Mouse (Mus musculus) stomach, embryonic 15.5 days (tissue): ENCODE measurements around the gene Kxd1. TPM values are rescaled to one million over a fixed set of nuclear protein-coding genes. Genes with fewer than 3 reads are reported as not detected.

ENCODE experiments used
- ATAC-seq: fragments of 200-750 bp; cut with Nextera tagmentation; 2 replicates; pipeline ENCODE4 v1.8.0; 2017; ENCODE audit warnings: low read depth, moderate number of reproducible peaks, moderate TSS enrichment; ENCODE audit not compliant: insufficient read depth, low FRiP score
- H3K27ac ChIP-seq: fragments of 300-500 bp; sonication (generic); 2 replicates; pipeline ENCODE4 v1.5.1; 2015; ENCODE audit warnings: mild to moderate bottlenecking, inconsistent platforms
- H3K27me3 ChIP-seq: fragments of 300-500 bp; sonication (generic); replicated peaks from 2 replicates; pipeline ENCODE4 v1.6.1; 2015; ENCODE audit warnings: inconsistent platforms
- H3K36me3 ChIP-seq: fragments of 300-500 bp; sonication (generic); 2 replicates; pipeline ENCODE4 v1.6.1; 2015; ENCODE audit warnings: inconsistent platforms
- H3K4me1 ChIP-seq: fragments of 300-500 bp; sonication (generic); 2 replicates; pipeline ENCODE4 v1.6.1; 2015; ENCODE audit warnings: inconsistent platforms
- H3K4me2 ChIP-seq: fragments of 300-500 bp; sonication (generic); 2 replicates; pipeline ENCODE4 v1.6.1; 2015; ENCODE audit warnings: mild to moderate bottlenecking, inconsistent platforms
- H3K4me3 ChIP-seq: fragments of 300-500 bp; sonication (generic); replicated peaks from 2 replicates; pipeline ENCODE4 v1.5.1; 2015; ENCODE audit warnings: inconsistent platforms
- H3K9ac ChIP-seq: fragments of 300-500 bp; sonication (generic); 2 replicates; pipeline ENCODE4 v1.6.1; 2015; ENCODE audit warnings: inconsistent platforms
- H3K9me3 ChIP-seq: fragments of 300-500 bp; sonication (generic); 2 replicates; pipeline ENCODE4 v1.6.1; 2016; ENCODE audit warnings: inconsistent platforms
- WGBS: fragments of 180-500 bp; shearing (Covaris S2); methylation state at CpG from one replicate; pipeline ENCODE4 v1.1.7; 2015; 5-methylcytosine and 5-hydroxymethylcytosine counted together
- polyA plus RNA-seq: library from polyadenylated mRNA; unstranded; fragments of >200 nt; fragmentation: Nextera tagmentation; extraction: Ambion mirVana; gene quantifications from 2 replicates; pipeline ENCODE4 v1.2.1, GENCODE M21; 2015

The Kxd1 gene
- polyA plus RNA-seq, 1 experiment from 2014 or later: 58.5 TPM

DNA sequence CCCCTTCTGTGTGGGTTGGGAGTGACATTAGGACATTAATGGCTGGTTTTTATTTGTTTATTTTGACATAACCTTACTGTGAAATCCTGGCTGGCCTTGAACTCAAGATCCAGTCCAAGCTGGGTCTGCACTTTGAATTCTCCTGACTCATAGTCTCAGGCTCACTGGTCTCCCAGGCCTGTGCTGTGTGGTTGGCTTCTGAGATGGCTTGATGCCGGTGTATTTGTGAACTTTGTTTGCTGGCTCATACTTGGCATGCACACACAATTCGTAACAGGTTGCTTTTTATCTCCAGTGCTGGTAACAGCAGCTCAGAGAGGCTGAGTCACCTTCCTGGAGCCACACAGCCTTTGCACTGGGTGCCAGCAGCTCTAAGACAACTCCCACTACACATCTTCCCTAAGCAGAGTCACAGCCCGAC, 2.0 kb upstream of the Kxd1 start:
- no peak overlapping the region for H3K4me2 ChIP-seq
- H3K9ac ChIP-seq: no peak overlapping the region
- H3K4me3 ChIP-seq: no peak overlapping the region
- no peaks in the 10 kb centered on the region for H3K27me3 ChIP-seq
- H3K27ac ChIP-seq: no peak overlapping the region
- H3K4me1 ChIP-seq: peaks cover 19% of the 10 kb centered on the region; the same call in 1 of the 2 replicates
- H3K9me3 ChIP-seq: no peaks in the 10 kb centered on the region
- peaks cover 36% of the 10 kb centered on the region for H3K36me3 ChIP-seq
- 91% methylated on average over 3 of the region's 3 CpGs for WGBS
- no peak for ATAC-seq

DNA sequence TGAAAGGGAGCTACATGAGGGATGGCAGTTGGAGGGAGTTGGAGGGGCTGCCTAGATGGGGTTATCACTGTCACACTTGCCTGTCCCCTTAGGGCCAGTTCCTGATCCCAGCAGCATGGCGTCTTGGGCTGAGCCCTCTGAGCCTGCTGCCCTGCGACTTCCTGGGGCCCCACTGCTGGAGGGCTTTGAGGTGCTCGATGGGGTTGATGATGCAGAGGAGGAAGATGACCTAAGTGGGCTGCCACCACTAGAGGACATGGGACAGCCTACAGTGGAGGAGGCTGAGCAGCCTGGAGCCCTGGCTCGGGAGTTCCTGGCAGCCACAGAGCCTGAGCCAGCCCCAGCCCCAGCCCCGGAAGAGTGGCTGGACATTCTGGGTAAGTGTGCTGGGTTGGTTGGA, 1.5 kb upstream of the Kxd1 start:
- Histone ChIP-seq H3K9ac (no peak overlapping the region), H3K27ac (no peak overlapping the region), H3K27me3 (no peaks in the 10 kb centered on the region), H3K4me1 (peaks cover 19% of the 10 kb centered on the region; the same call in 1 of the 2 replicates), H3K4me3 (no peak overlapping the region; the same call in 1 of the 2 replicates), H3K4me2 (peak overlapping the region; percentile 10; the same call in 1 of the 2 replicates), H3K36me3 (peaks cover 32% of the 10 kb centered on the region), H3K9me3 (no peaks in the 10 kb centered on the region)
- no peak for ATAC-seq
- WGBS: 79% methylated on average over 5 of the region's 5 CpGs

DNA sequence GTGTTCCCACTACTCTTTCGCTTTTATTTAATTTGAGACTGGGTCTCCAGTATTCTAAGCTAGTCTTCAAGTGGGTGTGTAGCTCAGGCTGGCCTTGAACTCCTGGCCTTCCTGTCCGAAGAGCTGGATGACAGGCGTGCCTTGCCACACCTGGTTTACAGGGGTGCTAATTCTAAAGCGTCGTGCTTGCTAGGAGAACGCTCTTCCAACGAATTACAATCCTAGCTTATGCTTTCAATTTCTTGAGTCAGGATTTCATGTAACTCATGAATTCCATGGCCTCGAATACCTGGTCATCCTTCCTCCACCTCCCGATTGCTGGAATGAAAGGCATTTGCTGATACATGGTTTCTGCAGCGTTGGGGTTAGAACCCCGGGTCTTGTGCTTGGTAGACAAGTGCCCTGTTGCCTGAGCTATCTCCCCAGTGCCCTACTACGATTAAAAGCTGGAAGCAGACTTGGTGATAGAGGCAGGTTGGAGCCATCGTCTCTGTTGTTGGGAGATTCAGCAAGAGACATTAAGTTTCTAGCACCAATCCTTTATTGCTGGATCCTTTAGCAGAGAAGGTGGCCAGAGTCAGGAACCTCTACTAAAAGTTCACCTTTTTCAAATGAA, 534 bp upstream of the Kxd1 start:
- WGBS: 23% methylated on average over 13 of the region's 13 CpGs
- H3K36me3 ChIP-seq: peaks cover 25% of the 10 kb centered on the region
- ATAC-seq: no peak

DNA sequence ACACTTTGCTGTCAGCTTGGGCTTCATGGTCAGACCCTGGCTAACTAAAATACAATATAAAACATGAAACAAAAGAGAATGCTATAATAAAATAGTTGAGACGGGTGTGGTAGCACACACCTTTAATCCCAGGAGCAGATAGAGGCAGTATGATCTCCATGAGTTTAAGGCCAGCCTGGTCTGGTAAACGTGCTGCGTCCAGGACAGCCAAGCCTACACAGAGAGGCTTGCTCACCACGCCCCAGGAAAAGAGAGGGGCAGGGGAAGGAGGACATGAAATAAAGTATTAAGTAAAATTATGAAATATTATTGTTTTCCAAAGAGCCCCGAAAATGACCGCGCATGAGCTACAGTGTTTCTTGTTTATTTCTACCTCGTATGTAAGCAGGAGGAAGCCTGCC, 645 bp downstream of the Kxd1 start:
- Histone ChIP-seq H3K4me2 (peak overlapping the region; percentile 68), H3K4me1 (peaks cover 29% of the 10 kb centered on the region), H3K9ac (peak overlapping the region; percentile 92; the same call in 1 of the 2 replicates), H3K36me3 (peaks cover 14% of the 10 kb centered on the region), H3K27ac (peak overlapping the region; percentile 90), H3K9me3 (no peaks in the 10 kb centered on the region), H3K27me3 (no peaks in the 10 kb centered on the region), H3K4me3 (peak overlapping the region; percentile 89)
- 2% methylated on average over 8 of the region's 8 CpGs for whole genome bisulfite sequencing
- ATAC-seq: no peak

More for the DNA sequence above, 534 bp upstream of the Kxd1 start:
- Histone ChIP-seq H3K27me3 (no peaks in the 10 kb centered on the region), H3K4me3 (peak overlapping the region; percentile 89), H3K27ac (peak overlapping the region; percentile 90), H3K9ac (peak overlapping the region; percentile 92), H3K4me1 (peaks cover 24% of the 10 kb centered on the region), H3K4me2 (peak overlapping the region; percentile 68), H3K9me3 (no peaks in the 10 kb centered on the region)

DNA sequence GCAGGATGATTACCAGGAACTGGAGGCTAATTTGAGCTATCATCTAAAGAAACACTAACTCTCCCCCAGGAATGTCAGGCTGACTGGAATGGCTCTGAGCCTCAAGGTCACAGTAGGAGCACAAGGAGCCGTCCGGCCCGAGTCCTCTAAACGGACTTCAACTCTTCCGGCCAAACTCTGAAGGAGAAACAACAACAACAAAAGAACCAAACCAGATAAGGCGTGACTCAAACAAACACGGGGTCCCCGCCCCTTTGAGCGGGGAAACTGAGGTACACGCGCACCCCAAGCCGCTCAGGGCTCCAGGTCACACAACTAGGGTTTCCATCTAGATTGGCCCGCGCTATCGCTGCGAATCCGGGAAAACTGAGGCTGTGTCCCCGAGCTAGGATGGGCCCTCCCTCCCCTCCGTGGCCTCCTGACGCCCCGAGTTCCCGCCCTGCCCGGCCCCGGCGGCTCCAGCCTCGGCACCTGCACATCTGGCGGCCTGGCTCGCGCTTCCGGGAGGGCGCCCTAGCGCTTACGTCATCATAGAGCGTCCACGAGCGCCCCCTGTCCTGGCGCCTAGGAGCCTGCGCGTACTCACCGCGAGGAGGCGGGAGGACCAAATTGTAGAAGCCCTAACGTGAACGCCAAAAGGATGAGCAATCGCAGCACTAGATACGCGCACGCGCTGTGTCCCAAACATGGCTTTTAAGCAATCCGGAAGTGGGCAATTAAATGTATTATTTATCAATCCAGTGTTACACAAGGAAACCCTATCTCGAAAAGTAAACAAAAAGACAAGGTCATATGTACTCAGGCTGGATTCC, 5.0 kb downstream of the Kxd1 start:
- no peaks in the 10 kb centered on the region for H3K9me3 ChIP-seq
- peaks cover 18% of the 10 kb centered on the region for H3K4me1 ChIP-seq
- WGBS: under 1% methylated on average over 51 of the region's 51 CpGs
- peak overlapping the region; percentile 91 for H3K27ac ChIP-seq
- H3K27me3 ChIP-seq: no peaks in the 10 kb centered on the region
- H3K9ac ChIP-seq: peak overlapping the region; percentile 40
- H3K36me3 ChIP-seq: 0 out of 2 replicates have a peak, but pooled peaks cover 5% of the 10 kb centered on the region
- peak; percentile 80 for ATAC-seq
- peak overlapping the region; percentile 57 for H3K4me3 ChIP-seq
- peak overlapping the region; percentile 71 for H3K4me2 ChIP-seq

DNA sequence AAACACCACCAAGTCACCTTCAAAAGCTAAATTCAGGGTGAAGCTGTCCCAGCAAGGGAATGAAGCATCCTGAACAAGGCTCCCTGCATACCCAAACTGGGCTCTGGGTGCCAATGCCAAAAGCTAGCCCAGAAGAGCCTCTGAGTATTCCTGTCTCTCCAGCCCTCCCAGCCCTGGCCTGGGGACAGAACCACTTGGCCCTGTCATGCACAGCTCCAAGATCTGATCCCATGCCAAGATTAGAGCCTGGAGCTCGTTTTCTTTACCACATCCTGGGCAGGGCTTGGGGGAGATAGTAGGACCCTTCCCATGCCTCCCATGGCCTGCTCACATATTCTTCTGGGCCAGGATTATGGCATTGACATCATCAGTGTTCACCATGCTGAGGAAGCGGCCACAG, 8.2 kb downstream of the Kxd1 start:
- 65% methylated on average over 2 of the region's 2 CpGs for WGBS
- Histone ChIP-seq H3K27me3 (no peaks in the 10 kb centered on the region), H3K27ac (no peak overlapping the region), H3K4me2 (no peak overlapping the region), H3K4me3 (no peak overlapping the region), H3K9me3 (no peaks in the 10 kb centered on the region), H3K9ac (no peak overlapping the region), H3K36me3 (0 out of 2 replicates have a peak, but pooled peaks cover 9% of the 10 kb centered on the region), H3K4me1 (peaks cover 12% of the 10 kb centered on the region)
- no peak for ATAC-seq

DNA sequence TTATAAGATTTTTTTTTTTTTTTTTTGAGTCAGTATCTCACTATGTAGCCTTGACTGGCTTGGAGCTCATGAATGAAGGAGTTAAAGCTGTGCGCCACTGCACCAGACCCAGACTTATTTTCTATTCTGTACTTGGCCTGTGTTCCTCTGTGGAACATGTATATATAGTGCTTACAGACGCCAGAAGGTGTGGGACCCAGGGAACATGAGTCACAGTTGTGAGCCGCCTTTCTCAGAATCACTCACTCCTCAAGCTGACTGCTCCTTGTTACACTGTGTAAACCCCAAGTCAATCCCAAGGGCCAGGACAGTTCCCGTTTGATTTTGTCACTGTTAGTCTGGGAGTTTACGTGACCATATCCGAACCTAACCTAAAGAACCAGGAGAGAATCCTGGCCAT, 8.7 kb downstream of the Kxd1 start:
- no peak for ATAC-seq
- Histone ChIP-seq H3K4me1 (peaks cover 12% of the 10 kb centered on the region), H3K4me2 (no peak overlapping the region), H3K4me3 (no peak overlapping the region), H3K36me3 (0 out of 2 replicates have a peak, but pooled peaks cover 9% of the 10 kb centered on the region), H3K9ac (no peak overlapping the region), H3K27me3 (no peaks in the 10 kb centered on the region), H3K9me3 (no peaks in the 10 kb centered on the region), H3K27ac (no peak overlapping the region)
- 87% methylated on average over 6 of the region's 6 CpGs for whole genome bisulfite sequencing

DNA sequence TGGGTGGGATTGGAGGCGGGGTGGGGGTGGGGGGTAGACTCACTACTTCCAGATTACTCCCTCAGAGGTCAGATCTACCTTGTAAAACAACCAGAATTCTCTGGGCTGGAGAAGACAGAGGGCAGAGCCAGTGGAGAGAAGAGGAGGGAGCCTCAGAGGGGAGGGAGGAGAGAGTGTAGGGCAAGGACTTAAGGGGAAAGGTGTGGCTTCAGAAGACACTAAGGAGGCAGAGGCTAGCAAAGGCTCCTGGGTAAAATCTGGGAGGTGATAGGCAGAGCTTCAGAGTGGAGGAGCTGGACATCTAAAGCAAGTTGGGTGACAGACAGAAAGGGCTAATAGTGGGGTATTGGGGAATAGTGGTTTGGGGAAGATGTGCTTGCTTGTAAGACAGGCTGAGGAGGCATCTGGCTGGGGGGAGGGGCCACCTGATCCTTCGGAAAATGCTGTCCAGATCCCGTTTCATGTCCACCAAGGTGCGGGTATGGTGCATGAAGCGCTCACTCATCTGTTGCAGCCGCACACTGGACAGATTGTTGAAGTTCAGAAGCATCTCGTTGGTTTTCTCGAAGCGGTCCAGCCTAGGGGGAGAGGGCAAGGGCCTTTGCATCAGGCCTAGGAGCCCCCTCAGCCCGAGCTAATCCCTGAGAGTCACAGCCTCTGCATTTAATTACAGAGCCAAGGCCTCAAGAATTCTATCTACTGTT, 9.7 kb downstream of the Kxd1 start:
- H3K4me1 ChIP-seq: 0 out of 2 replicates have a peak, but pooled peaks cover 8% of the 10 kb centered on the region
- no peaks in the 10 kb centered on the region for H3K27me3 ChIP-seq
- no peak overlapping the region for H3K4me3 ChIP-seq
- no peak overlapping the region for H3K27ac ChIP-seq
- peaks cover 13% of the 10 kb centered on the region; the same call in 1 of the 2 replicates for H3K36me3 ChIP-seq
- 71% methylated on average over 10 of the region's 10 CpGs for WGBS
- no peaks in the 10 kb centered on the region for H3K9me3 ChIP-seq
- H3K4me2 ChIP-seq: no peak overlapping the region
- no peak for ATAC-seq
- no peak overlapping the region for H3K9ac ChIP-seq

DNA sequence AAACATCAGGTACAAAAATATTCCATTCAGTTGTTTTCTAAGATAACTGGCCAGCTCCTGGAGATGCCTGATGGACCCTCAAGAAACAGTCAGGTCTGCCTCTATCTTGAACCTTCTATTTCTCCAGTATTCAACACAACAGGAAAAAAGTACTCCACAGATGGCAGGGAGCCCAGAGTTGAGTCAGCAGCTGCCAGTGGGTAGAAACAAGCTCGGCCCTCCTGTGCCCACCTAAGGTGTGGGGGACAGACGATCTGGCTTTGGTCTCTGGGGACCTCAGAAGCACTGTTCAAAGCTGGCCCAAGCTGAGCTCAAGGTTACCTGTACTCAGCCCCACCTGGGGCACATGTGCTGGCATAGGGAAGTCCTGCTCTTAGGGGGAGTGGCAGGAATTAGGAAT, 14.3 kb downstream of the Kxd1 start:
- no peak for ATAC-seq

DNA sequence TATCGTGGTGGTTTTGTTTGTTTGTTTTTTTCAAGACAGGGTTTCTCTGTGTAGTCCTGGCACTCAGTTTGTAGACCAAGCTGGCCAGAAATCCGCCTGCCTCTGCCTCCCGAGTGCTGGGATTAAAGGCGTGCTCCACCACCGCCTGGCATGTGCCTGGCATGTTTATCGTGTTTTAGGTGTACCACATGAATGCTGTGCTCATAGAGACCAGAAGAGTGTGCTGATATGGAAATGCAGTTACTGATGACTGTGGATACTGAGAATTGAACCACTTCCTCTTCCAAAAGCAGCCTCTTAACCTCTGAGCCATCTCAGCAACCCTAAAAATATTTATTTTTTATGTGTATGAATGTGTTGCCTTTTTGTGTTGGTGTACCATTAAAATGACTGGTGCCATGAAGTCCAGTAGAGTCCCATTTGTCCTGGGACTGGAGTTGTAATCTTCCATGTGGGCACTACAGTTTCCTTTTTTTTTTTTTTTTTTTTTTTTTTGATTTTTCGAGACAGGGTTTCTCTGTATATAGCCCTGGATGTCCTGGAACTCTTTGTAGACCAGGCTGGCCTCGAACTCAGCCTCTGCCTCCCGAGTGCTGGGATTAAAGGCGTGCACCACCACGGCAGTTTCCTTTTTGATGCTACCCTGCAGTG, 15.4 kb downstream of the Kxd1 start:
- Histone ChIP-seq H3K36me3 (peaks cover 26% of the 10 kb centered on the region), H3K4me1 (peaks cover 25% of the 10 kb centered on the region), H3K27ac (no peak overlapping the region), H3K9me3 (no peaks in the 10 kb centered on the region), H3K4me3 (no peak overlapping the region), H3K27me3 (no peaks in the 10 kb centered on the region), H3K9ac (no peak overlapping the region), H3K4me2 (no peak overlapping the region)
- WGBS: 94% methylated on average over 11 of the region's 11 CpGs
- no peak for ATAC-seq

More for the DNA sequence above, 14.3 kb downstream of the Kxd1 start:
- Histone ChIP-seq H3K9ac (no peak overlapping the region), H3K36me3 (peaks cover 19% of the 10 kb centered on the region), H3K27ac (no peak overlapping the region), H3K4me2 (no peak overlapping the region), H3K4me3 (no peak overlapping the region), H3K4me1 (peaks cover 22% of the 10 kb centered on the region), H3K9me3 (no peaks in the 10 kb centered on the region), H3K27me3 (no peaks in the 10 kb centered on the region)
- WGBS: 62% methylated on average over 2 of the region's 2 CpGs

DNA sequence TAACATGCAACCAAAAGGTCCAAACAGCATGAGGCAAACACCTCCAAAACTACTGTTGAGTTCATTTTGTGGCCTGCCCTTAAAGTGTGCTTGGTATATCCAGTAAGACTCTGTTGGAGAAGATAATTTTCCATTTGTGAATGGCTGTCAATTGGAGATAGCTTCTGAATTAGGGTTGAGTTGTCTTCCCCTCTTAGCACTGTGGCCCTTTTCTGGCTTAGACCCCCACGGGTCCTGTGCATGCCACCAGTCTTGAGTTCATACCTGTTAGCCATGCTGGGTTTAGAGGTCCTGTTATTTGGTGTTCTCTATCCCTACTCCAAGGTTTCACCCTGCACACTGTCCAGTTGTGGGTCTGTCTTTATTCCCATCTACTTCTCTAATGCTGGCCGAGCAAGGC, 16.0 kb downstream of the Kxd1 start:
- Histone ChIP-seq H3K27me3 (no peaks in the 10 kb centered on the region), H3K27ac (no peak overlapping the region), H3K9me3 (no peaks in the 10 kb centered on the region), H3K4me1 (peaks cover 26% of the 10 kb centered on the region), H3K9ac (no peak overlapping the region), H3K4me3 (no peak overlapping the region; the same call in 1 of the 2 replicates), H3K36me3 (peaks cover 30% of the 10 kb centered on the region), H3K4me2 (peak overlapping the region; percentile 88; the same call in 1 of the 2 replicates)
- 92% methylated on average over 2 of the region's 2 CpGs for WGBS
- ATAC-seq: no peak
